Mouse (Mus musculus) lung, postnatal 36 days (tissue): Measurements from ENCODE around the gene Gm12789.
A peak's percentile ranks its signal among the peaks of the same experiment; 100 is the strongest.
"Not testable (repeated sequence)": the region's sequence is repeated elsewhere in the genome, so short reads cannot be mapped to it uniquely, and the experiment has no call there.

Source experiments
- DNase-seq: peaks from one replicate; pipeline ENCODE4 v3.0.0; 2022; ENCODE audit warnings: mixed read lengths

The Gm12789 gene

DNA sequence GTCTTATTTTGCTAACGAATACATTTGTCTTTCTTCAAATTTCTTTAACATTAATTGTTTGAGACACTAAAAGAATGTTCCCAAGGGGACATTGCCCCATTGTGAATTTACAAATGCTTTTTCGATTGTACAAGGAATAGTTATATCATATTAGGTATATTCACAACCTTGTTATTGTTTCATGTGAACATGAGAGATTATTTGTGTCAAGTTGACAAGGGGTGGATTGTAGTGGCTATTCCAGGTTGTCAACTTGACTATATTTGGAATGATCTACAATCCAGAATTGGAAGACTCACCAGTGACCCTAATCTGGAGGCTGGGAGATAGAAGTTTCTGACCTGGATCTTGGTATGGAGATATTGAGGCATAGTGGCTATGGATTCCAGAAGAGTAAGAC lies at the start of gene Gm12789:
TSS of gene Gm12789 (plus strand) at position 301 of the 400 bp plus-strand sequence.
- not testable (repeated sequence) for DNase-seq

DNA sequence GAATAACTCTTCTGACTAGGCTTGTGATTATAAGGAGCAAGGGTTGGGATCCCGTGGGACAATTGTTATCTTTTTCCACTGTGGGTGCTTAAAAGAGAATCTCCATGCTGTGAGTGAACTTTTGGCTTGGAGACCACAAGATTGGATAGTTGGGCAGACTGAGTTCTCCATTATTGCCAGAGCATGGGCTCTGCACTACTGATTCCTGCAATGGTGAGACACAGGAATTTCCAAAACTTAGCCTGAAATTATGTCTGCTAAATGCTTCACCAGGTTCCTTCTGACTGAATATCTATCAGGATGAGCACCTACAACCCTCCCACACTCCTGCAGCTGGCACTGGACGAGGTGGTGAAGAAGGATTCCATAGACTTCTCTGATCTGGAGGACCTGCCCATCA lies 46.3 kb upstream of the Gm12789 start, which contains the start of gene Gm12794:
TSS of gene Gm12794 (plus strand) at position 301 of the 400 bp plus-strand sequence.
- not testable (repeated sequence) for DNase-seq

- not testable (repeated sequence) for DNase-seq
Observed at GRCm38 (mm10) chr4:101980949-101981348, 5.5 kb upstream of the Gm12789 start, which contains the start of gene Gm12790. Gene Gm12790, minus strand, starts transcription at chr4:101981049.

GRCm38 (mm10) chr4:101985678-101986077 lies 748 bp upstream of the Gm12789 start:
- DNase-seq = no peak

GRCm38 (mm10) chr4:101997426-101997825 lies 11.0 kb downstream of the Gm12789 start:
- no peak for DNase-seq

- DNase-seq = peak; percentile 72
Observed at GRCm38 (mm10) chr4:101998267-101998922, 12.0 kb downstream of the Gm12789 start.

DNA sequence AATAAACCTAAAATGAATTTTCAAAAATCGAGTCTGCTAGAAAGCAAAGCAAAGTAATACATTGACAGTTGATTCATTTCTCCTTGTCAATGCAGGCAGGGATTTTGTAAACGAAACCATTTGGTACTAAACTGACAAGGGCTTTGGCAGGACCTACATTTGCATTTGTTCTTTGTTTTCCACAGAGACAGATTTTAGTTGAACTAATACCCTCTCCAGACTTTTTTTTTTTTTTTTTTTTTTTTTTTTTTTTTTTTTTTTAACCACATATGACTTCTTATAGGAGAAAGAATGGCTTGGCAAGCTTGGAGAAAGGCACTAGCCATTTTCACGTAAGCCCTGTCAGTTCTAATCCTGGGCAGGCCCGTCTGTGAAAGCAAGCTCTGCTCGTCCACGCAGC lies 40.2 kb downstream of the Gm12789 start:
- no peak for DNase-seq
